Mouse (Mus musculus): ENCODE results near the gene Ano6.

The Ano6 gene

DNA sequence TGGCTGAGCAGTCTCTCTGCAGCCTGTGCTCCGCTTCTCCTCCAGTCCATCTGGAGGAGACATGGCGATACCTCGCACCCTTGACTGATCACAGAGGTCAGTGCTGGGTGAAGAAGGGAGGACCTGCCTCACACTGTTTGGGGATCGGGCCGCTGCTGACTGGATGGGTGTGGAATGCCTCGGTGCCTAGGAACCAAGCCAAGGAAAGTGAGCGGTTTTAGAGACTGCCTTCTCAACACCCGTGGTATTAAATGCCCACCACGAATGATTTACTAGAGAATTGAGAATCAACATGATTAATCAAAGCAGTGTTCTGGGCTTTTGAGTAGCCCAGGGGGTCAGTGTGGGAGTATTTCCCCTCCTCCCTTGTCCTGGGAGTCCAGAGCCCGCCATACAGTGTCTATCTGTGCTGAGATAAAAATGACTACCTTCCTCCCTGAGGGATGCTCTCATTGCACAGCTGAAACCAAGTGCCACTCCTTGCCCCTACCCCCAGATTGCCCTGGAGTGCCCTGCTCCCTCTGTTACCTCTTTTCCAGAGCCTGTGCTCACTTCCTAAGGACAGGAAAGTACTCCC is 183.5 kb downstream of the Ano6 start:
- no peak for DNase-seq (ENCODE audit: low spot score in 2 of 2)

DNA sequence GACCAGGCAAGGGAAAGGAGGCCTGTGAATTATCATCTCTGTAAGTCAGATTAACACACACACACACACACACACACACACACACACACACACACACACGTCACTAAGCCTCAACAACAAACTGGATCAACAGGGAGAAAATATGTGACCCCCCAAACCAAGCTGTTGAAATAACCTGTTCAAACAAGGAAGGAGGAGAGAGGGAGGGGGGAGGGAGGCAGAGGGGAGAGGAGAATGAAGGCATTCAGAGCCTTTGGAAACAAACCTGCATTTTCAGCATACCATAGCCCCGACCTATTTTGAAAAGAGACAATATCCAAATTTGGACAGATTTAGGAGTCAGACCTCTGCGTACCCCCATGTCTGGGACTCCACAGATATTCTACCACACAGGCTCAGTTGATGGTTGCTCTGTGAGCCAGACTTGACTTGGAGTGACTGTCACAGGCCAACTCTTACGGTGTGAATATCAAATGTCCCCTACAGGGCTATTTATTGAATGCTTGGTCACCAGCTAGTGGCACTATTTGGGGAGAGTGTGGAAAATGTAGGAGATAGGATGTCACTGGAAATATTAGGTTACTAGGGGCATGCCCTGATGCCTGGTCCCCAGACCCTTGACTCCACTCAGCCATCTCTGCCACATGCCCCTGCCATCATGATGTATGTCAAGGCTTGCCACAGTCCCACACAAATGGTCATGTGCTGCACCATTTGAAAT is 185.7 kb downstream of the Ano6 start:
- no peak for DNase-seq (ENCODE audit: low spot score in 2 of 2)

DNA sequence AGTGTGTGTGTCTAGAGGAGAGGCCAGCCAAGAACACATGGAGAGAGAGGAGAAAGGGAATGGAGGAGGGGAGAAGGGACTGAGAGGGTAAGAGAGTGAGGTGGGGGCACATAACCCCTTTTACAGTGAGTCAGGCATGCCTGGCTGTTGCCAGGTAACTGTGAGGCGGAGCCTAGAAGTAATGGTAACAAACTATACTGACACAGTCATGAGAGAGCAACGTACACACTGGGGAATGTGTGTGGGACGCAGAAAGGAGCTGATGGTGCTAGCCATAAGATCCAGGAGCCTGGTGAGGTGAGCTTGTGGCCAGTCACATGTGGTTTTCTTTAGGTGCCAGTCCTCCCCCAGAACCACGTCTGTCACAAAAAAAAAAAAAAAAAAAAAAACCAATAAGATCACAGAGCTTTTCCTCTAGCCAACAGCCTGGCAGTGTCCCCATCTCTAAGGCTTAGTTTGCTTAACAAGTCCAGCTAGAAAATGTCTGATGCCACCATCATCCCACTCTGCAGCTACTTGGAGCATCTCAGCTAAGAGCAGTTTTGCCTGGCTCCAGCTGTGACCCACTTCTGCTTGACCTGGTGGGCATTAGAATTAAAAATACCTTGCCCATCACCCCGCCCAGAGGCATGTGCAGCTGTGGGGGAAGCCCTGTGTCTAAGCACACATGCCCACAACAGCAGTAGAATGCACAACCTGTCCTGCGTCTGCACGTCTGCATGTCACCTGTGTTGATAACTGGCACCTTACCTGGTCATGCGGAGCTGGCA is 186.7 kb downstream of the Ano6 start:
- no peak for DNase-seq (ENCODE audit: low spot score in 2 of 2)

DNA sequence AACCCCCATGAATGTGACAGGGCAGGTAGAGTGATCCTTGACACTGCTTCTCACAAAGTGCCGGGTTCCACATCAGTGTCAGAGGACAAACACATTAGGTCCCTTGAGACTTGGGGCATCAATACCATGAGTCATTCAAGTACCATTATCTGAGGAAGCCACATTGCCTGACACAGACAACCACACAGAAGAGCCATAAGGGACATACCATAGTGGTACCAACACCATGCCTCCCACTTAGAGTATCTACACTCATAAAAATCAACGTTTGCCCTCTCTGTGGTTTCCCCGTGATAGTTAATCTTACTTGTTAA is 187.3 kb downstream of the Ano6 start:
- DNase-seq (ENCODE audit: low spot score in 2 of 2): no peak

DNA sequence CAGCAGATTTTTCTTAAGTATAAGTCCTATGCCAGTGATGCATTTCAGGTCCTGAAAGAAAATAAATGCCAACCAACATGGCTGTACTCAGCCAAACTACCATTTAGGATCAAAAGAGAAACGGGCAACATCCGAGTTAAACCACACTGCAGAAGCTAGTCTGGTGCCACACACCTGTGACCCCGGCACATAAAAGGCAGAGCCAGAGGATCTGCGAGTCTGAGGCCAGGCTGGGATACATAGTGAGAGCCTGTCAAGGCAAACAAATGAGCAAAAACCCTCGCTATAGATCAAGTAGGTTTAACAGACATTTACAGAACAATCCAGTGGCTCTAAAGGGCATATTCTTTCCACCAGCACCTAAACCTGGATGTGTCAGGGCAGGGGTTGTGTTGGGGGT is 190.0 kb downstream of the Ano6 start:
- no peak for DNase-seq (ENCODE audit: low spot score in 2 of 2)

DNA sequence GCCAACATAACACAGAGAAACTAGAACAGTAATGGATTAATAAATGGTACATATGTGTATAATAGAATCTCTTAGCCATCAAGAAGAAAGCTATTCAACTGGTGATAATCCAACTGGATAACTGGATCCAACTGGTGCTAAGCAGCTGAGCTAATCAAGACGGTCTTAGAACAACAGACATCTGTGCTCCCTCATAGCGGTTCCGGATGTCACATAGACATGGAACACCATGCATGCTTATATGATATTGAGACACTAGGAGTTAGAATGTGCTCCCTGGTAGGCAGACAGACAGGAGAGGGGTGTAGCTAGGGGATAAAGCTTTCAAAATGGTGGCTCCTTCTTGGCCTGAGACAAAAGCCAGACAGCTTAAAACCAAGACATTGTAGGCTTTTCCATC is 197.3 kb downstream of the Ano6 start:
- DNase-seq (ENCODE audit: low spot score in 2 of 2): no peak

DNA sequence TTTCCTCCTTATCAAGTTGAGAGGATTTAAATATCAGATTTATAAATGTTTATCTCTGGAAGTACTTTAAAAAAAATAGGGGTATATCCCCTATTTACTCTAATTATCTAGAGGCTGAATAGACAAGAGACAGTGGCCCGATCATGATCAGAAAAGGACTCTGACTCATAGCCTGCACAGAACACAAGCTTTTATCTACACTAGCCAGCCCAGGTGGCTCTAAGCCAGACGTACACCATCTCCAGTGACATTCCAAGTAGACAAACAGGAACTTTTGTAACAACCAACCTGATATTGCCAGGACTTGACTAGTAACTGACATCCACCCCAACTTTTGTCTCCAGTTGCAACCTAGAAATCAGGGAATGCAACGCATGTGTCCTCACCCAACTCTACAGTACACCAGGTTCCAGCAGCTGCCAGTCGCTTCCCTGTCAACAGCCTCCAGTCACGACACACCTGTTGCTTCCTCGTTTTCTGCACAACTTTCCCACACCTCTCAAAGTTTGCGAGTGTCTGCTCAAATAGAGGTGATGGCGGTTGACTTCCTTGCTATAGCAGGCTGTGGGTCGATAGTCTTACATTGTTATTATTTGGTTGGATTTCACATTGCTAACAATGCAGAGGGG is 199.0 kb downstream of the Ano6 start:
- DNase-seq (ENCODE audit: low spot score in 2 of 2): no peak

DNA sequence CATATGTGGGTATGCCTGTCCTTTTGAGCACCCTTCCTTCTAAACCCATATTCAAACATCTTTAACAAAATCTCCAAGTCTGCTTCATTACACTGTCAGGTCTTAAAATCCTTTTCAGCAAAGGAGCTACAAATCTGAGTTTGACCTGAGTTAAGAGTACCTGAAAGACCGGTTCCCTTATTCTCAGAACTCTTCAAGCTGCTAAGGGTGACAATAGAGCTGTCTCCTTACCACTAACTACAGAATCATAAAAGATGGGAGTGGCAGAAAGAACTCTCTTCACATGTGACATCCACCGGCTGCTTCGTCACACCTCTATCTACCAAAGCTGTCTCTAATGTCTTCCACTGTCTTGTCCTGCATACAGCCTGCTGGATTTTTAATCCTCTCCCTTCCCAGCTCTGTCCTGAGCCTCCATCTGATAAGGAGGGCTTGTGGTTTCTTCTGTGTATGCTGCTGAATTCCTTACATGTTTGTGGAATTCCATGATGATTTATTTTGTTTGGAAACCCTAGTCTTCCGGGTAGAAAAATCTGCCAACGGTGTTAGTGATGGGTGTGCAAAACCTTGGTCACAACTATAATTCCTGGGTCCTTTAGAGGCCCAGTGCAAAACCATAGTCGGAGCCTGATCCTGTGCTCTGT is 212.4 kb downstream of the Ano6 start:
- DNase-seq (ENCODE audit: low spot score in 2 of 2): no peak

DNA sequence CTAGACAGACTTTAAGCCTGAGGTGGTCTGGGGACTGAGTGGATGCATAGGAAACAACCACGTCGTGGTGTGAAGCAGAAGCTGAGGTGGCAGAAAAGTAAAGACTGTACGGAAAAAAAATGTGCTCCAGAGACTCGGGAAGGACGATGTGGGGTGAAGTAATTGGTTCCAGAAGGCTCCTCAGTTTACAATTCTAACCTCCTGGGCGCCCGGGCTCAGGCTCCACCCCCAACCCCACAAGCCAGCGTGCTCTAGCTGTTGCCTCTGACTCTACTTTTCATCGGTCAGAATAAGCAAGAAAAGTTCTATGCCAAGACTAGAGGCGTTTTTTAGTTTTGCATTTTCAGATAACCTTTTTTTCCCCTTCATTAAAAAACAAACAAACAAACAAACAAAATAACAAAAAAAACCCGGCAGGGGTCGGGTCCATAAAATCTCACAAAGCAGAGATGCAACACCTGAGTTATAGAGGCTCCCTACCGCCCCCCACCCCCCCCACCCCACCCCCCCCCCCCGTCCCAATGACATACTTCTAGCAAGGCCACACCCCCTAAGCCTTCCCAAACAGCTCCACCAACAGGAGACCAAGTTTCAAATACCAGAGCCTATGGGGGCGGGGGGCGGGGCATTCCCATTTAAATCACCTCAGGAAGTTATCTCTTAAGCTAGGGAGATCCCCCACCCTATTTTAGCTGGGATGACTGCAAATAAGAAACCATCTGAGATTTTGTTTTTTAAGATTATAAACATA is 221.2 kb downstream of the Ano6 start:
- no peak for DNase-seq (ENCODE audit: low spot score in 2 of 2)

DNA sequence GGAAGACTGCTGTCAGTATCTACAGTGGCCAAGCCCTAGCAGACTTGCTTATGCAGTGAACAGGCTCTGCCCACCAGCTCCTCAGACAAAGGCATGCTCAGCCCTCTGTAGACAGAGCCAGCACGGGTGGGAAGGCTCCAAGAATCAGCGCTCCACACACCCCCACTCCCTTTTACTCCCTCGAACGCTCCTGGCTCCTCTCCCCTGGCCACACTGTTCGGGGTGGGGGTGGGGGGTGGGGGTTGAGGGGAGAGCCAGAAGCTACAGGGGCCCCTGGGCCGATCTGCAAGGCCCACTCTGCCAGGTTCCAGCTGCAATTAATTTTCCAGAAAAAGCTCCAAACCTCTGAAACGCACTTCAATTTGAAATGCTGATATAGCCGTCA is 221.7 kb downstream of the Ano6 start:
- DNase-seq (ENCODE audit: low spot score in 2 of 2): no peak

DNA sequence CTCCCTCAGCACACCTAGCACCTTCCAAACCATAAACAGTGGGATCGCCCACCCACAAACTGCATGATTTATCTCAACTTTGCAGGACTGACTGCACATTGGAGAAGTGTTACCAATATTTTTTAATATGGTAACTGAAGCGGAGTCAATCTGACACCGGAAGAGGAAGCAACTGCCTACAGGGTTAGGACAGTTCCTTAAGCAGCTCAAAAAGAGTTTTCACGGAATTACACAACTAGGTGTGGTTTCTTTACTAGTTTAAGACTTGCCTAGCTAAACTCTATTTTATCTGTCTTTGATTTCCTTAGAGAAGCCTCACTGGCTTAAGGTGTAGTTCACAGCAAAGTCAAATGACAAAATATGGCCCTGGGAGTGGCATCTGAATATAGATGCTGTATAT is 223.9 kb downstream of the Ano6 start:
- DNase-seq (ENCODE audit: low spot score in 2 of 2): no peak

DNA sequence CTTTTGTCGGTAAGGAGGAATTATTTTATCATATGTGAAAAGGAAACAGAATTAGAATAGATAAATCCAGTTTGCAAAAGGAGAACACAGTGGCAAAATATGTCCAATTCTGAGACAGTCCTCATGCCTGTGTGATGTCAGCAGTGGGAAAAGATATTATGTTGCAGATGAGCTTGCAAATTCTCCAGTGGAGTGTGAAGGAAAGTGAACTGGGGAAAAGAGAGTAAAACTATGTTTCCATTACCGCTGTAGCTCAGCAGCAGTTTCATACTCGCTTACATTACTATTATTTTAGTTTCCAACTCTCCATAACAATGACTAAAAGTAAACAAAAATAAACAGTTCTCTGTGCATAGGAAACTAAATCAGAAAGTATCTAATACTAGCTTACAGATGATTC is 229.8 kb downstream of the Ano6 start:
- no peak for DNase-seq (ENCODE audit: low spot score in 2 of 2)

DNA sequence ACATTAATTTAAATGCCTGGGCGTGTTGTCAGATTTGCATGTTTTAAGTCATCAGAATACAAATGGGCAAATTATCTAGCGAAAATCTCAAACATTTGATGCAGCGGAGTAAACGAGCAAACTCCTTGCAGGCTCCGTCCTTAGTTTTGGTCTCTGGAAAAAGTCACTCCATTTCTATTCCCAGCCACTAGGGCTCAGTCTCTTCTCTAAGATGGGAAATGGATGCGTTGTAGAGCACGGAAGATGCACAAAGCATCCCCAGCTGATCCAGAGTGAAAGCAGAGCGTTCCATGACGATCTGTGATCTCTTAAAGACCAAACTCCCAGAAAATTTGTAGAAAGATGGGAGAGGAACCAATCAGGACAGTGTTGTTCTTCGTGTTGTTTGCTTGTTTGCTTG is 230.9 kb downstream of the Ano6 start:
- peak in 1 of 2 experiments; percentile 6 for DNase-seq (ENCODE audit: low spot score in 2 of 2)
